Mouse (Mus musculus): ENCODE measurements at regions not wholly inside any gene's neighbourhood (a gene's known extent, or its start where the extent isn't known, plus 50 kb on each side); places are given as distances from the start of the nearest gene placed in this dataset.

GRCm38 (mm10) chr13:53903626-53904025 is 151.9 kb downstream of the Drd1 start:
- Histone ChIP-seq H3K9ac (no peak overlapping the region), H3K36me3 (replicated peaks) (no peaks in the 10 kb centered on the region), H3K4me1 (replicated peaks) (no peaks in the 10 kb centered on the region), H3K9me3 (replicated peaks) (no peaks in the 10 kb centered on the region), H3K4me3 (replicated peaks) (no peak overlapping the region), H3K4me2 (no peak overlapping the region), H3K27me3 (no peaks in the 10 kb centered on the region), H3K27ac (replicated peaks) (no peak overlapping the region)
- 36% methylated on average over 7 of the region's 7 CpGs for WGBS (ENCODE audit: insufficient replicate concordance)
- ATAC-seq (ENCODE audit: insufficient read depth) = no peak

GRCm38 (mm10) chr13:53902831-53903230 is 152.7 kb downstream of the Drd1 start:
- H3K9me3 ChIP-seq (replicated peaks) = no peaks in the 10 kb centered on the region
- WGBS (ENCODE audit: insufficient replicate concordance) = 69% methylated on average over 2 of the region's 2 CpGs
- H3K4me2 ChIP-seq = no peak overlapping the region
- no peak overlapping the region for H3K9ac ChIP-seq
- H3K27ac ChIP-seq (replicated peaks) = no peak overlapping the region
- no peak for ATAC-seq (ENCODE audit: insufficient read depth)
- H3K27me3 ChIP-seq = no peaks in the 10 kb centered on the region
- no peaks in the 10 kb centered on the region for H3K4me1 ChIP-seq (replicated peaks)
- H3K36me3 ChIP-seq (replicated peaks) = no peaks in the 10 kb centered on the region
- H3K4me3 ChIP-seq (replicated peaks) = no peak overlapping the region

- H3K4me2 ChIP-seq = no peak overlapping the region
- no peak for ATAC-seq (ENCODE audit: insufficient read depth)
- no peak overlapping the region for H3K4me3 ChIP-seq (replicated peaks)
- whole genome bisulfite sequencing (ENCODE audit: insufficient replicate concordance) = 50% methylated on average over 3 of the region's 3 CpGs
- no peaks in the 10 kb centered on the region for H3K4me1 ChIP-seq (replicated peaks)
- no peaks in the 10 kb centered on the region for H3K36me3 ChIP-seq (replicated peaks)
- H3K27me3 ChIP-seq = no peaks in the 10 kb centered on the region
- H3K9ac ChIP-seq = no peak overlapping the region
- H3K27ac ChIP-seq (replicated peaks) = no peak overlapping the region
- no peaks in the 10 kb centered on the region for H3K9me3 ChIP-seq (replicated peaks)
Measured at GRCm38 (mm10) chr13:53900406-53901025, 155.0 kb downstream of the Drd1 start.

DNA sequence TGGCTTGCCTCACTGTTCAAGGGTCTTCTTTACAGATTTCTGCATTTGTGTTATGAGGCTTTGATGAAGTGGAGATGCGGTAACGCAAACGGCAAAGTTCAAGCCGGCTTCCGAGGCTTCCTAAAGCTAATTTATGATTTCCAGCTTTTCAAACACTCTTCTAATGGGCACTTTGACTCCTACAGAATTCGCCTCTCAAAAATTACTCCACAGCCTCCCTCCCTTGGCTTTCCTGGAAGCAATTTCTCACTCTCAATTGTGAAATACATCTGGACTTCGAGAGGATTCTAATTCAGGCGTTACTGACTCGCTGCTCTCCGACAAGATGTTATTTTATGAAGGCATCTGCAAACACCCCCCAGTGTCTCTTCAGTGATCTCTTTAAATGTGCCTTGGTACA is 157.2 kb downstream of the Drd1 start:
- Histone ChIP-seq H3K27me3 (no peaks in the 10 kb centered on the region), H3K4me2 (no peak overlapping the region), H3K36me3 (replicated peaks) (no peaks in the 10 kb centered on the region), H3K9me3 (replicated peaks) (no peaks in the 10 kb centered on the region), H3K27ac (replicated peaks) (no peak overlapping the region), H3K4me3 (replicated peaks) (no peak overlapping the region), H3K4me1 (replicated peaks) (no peaks in the 10 kb centered on the region), H3K9ac (no peak overlapping the region)
- 77% methylated on average over 10 of the region's 10 CpGs for WGBS (ENCODE audit: insufficient replicate concordance)
- ATAC-seq (ENCODE audit: insufficient read depth) = no peak

- Histone ChIP-seq H3K9ac (no peak overlapping the region), H3K27ac (replicated peaks) (no peak overlapping the region), H3K9me3 (replicated peaks) (no peaks in the 10 kb centered on the region), H3K27me3 (no peaks in the 10 kb centered on the region), H3K36me3 (replicated peaks) (no peaks in the 10 kb centered on the region), H3K4me3 (replicated peaks) (no peak overlapping the region), H3K4me1 (replicated peaks) (no peaks in the 10 kb centered on the region), H3K4me2 (no peak overlapping the region)
- WGBS (ENCODE audit: insufficient replicate concordance) = 79% methylated on average over 2 of the region's 2 CpGs
- ATAC-seq (ENCODE audit: insufficient read depth) = no peak
Measured at GRCm38 (mm10) chr13:53897176-53897575, 158.3 kb downstream of the Drd1 start.

GRCm38 (mm10) chr13:53888411-53888810 is 167.1 kb downstream of the Drd1 start:
- WGBS (ENCODE audit: insufficient replicate concordance) = 73% methylated on average over 3 of the region's 3 CpGs
- H3K4me3 ChIP-seq (replicated peaks) = no peak overlapping the region
- no peaks in the 10 kb centered on the region for H3K9me3 ChIP-seq (replicated peaks)
- H3K27ac ChIP-seq (replicated peaks) = no peak overlapping the region
- ATAC-seq (ENCODE audit: insufficient read depth) = no peak
- H3K36me3 ChIP-seq (replicated peaks) = no peaks in the 10 kb centered on the region
- no peak overlapping the region for H3K9ac ChIP-seq
- no peak overlapping the region for H3K4me2 ChIP-seq
- no peaks in the 10 kb centered on the region for H3K27me3 ChIP-seq
- H3K4me1 ChIP-seq (replicated peaks) = no peaks in the 10 kb centered on the region

DNA sequence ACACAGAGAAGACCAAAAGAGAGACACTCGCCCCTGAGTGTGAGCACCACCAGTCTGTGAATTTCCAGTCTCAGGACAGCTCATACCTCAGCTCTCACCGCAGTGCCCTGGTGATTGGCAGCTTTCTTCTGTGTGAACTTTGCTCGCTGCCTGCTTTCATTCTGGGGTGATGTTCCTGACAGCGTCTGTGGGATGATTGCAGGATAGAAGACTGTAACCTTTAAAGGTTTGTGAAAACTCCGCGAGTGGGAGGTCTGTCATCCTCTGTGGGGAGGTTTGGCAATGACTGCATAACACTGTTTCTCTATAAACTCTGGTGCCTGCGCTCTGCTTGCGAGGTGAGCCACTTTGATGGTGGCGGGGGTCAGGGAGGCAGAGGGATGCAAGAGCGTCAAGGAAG is 169.7 kb downstream of the Drd1 start:
- WGBS (ENCODE audit: insufficient replicate concordance) = 64% methylated on average over 10 of the region's 10 CpGs
- H3K27ac ChIP-seq (replicated peaks) = no peak overlapping the region
- no peaks in the 10 kb centered on the region for H3K36me3 ChIP-seq (replicated peaks)
- ATAC-seq (ENCODE audit: insufficient read depth) = no peak
- no peak overlapping the region for H3K9ac ChIP-seq
- no peaks in the 10 kb centered on the region for H3K9me3 ChIP-seq (replicated peaks)
- H3K27me3 ChIP-seq = no peaks in the 10 kb centered on the region
- H3K4me3 ChIP-seq (replicated peaks) = no peak overlapping the region
- no peaks in the 10 kb centered on the region for H3K4me1 ChIP-seq (replicated peaks)
- H3K4me2 ChIP-seq = no peak overlapping the region

DNA sequence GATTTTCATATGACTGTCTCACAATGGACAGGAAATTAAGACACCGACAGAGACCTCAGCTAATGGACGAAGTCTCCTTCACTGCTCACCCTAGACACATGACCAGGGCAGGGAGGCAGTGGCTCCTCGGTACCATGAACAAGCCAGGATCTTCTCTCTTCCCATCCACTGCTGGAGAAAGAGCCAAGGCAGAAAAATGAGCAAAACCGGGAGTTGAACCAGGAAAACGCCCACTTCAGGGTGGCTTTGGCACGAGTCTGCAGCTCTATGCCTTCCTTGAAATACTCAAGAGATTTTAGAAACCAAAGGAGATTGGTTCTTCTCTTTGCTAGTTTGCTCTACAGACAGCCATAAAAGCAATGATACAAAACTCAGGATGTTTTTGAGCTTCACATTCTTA is 172.3 kb downstream of the Drd1 start:
- no peaks in the 10 kb centered on the region for H3K36me3 ChIP-seq (replicated peaks)
- H3K27ac ChIP-seq (replicated peaks) = no peak overlapping the region
- H3K9me3 ChIP-seq (replicated peaks) = no peaks in the 10 kb centered on the region
- no peaks in the 10 kb centered on the region for H3K27me3 ChIP-seq
- H3K9ac ChIP-seq = no peak overlapping the region
- no peaks in the 10 kb centered on the region for H3K4me1 ChIP-seq (replicated peaks)
- H3K4me2 ChIP-seq = no peak overlapping the region
- ATAC-seq (ENCODE audit: insufficient read depth) = no peak
- WGBS (ENCODE audit: insufficient replicate concordance) = 55% methylated on average over 6 of the region's 6 CpGs
- H3K4me3 ChIP-seq (replicated peaks) = no peak overlapping the region

DNA sequence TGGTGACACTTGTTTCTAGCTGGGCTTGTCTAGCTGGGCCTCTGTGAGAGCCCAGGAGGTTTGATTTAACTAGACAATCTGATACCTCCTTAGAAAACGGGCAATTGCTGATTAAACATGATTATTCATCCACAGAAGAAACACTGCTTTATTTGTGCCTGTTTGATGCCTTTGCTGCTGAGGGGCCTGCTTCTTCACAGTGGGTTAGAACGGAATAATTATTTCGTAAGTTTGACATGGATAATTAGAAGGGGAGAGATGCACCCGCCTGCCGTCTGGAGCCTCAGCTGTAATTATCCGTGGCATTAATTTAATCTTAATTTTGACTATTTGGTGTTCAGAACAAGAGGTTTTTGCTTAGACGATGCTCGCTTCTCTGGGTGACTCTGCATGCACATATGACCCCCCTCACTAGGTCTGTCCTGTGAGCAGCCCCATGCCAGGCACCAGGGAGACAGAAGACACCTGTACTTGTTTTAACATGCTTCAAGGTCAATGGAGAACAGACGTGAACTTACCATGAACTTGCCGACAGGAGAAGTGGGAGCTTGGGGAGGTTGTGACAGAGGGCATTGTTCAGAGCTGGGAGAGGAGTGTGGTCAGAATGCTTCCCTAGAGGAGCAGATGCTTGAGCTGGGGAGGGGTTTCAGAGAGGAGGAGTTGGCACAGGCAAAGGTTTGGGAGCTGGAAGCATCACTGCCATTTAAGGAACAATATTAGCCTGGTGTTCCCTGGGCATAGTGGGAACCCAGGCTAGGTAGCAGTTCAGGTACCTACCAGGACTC is 174.8 kb downstream of the Drd1 start:
- Histone ChIP-seq H3K27me3 (no peaks in the 10 kb centered on the region), H3K9ac (no peak overlapping the region), H3K9me3 (replicated peaks) (no peaks in the 10 kb centered on the region), H3K36me3 (replicated peaks) (no peaks in the 10 kb centered on the region), H3K4me3 (replicated peaks) (no peak overlapping the region), H3K4me2 (no peak overlapping the region), H3K4me1 (replicated peaks) (no peaks in the 10 kb centered on the region), H3K27ac (replicated peaks) (no peak overlapping the region)
- 60% methylated on average over 10 of the region's 10 CpGs for WGBS (ENCODE audit: insufficient replicate concordance)
- ATAC-seq (ENCODE audit: insufficient read depth) = no peak

DNA sequence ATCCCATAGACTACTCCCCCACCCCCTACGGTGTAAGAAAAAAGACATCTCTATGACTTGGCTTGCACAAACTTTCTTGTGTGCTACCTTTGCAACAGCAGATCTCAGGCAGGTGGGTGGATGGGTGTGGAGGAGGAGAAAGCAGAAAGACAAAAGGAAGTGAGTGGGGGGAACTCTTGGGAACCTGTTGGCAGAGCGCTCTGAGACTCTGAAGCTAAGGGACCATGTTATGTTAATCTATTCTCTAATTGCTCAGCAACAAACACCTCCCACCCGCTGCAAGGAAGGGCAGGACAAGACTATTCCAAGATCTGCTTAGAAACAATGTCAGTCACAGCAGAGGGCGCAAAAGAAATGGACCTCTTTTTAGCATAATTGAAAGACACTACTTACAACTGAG is 180.0 kb downstream of the Drd1 start:
- ATAC-seq (ENCODE audit: insufficient read depth) = no peak
- H3K27ac ChIP-seq (replicated peaks) = no peak overlapping the region
- no peaks in the 10 kb centered on the region for H3K9me3 ChIP-seq (replicated peaks)
- WGBS (ENCODE audit: insufficient replicate concordance) = 65% methylated on average over 4 of the region's 4 CpGs
- no peaks in the 10 kb centered on the region for H3K36me3 ChIP-seq (replicated peaks)
- no peak overlapping the region for H3K9ac ChIP-seq
- H3K4me1 ChIP-seq (replicated peaks) = no peaks in the 10 kb centered on the region
- no peaks in the 10 kb centered on the region for H3K27me3 ChIP-seq
- no peak overlapping the region for H3K4me3 ChIP-seq (replicated peaks)
- H3K4me2 ChIP-seq = no peak overlapping the region

GRCm38 (mm10) chr13:53865323-53865722 is 190.2 kb downstream of the Drd1 start:
- Histone ChIP-seq H3K4me3 (replicated peaks) (no peak overlapping the region), H3K36me3 (replicated peaks) (no peaks in the 10 kb centered on the region), H3K4me1 (replicated peaks) (no peaks in the 10 kb centered on the region), H3K27me3 (no peaks in the 10 kb centered on the region), H3K9ac (no peak overlapping the region), H3K9me3 (replicated peaks) (no peaks in the 10 kb centered on the region), H3K4me2 (no peak overlapping the region), H3K27ac (replicated peaks) (no peak overlapping the region)
- ATAC-seq (ENCODE audit: insufficient read depth) = no peak
- WGBS (ENCODE audit: insufficient replicate concordance) = 58% methylated on average over 5 of the region's 5 CpGs

GRCm38 (mm10) chr13:53862336-53862735 is 193.2 kb downstream of the Drd1 start:
- no peak for ATAC-seq (ENCODE audit: insufficient read depth)
- no peak overlapping the region for H3K27ac ChIP-seq (replicated peaks)
- H3K4me2 ChIP-seq = no peak overlapping the region
- no peaks in the 10 kb centered on the region for H3K4me1 ChIP-seq (replicated peaks)
- no peaks in the 10 kb centered on the region for H3K27me3 ChIP-seq
- H3K9me3 ChIP-seq (replicated peaks) = no peaks in the 10 kb centered on the region
- no peaks in the 10 kb centered on the region for H3K36me3 ChIP-seq (replicated peaks)
- WGBS (ENCODE audit: insufficient replicate concordance) = 26% methylated on average over 4 of the region's 4 CpGs
- no peak overlapping the region for H3K4me3 ChIP-seq (replicated peaks)
- H3K9ac ChIP-seq = no peak overlapping the region
